Mouse (Mus musculus): ENCODE data around the gene Grk4. TPM values are rescaled to one million over a fixed set of nuclear protein-coding genes. Genes with fewer than 3 reads are reported as not detected.

The Grk4 gene
- 2.2 TPM in 2 replicates for polyA plus RNA-seq (2014; fragmentation: Nextera tagmentation; extraction: Ambion mirVana)

- peak; percentile 100 for ATAC-seq (ENCODE audit: low FRiP score)
- peak within 1 kb of the TSS; percentile 59 for H3K9ac ChIP-seq (ENCODE audit: low read depth, low read length)
- H3K9me3 ChIP-seq (ENCODE audit: control insufficient read depth, low read length), result no peaks in the 10 kb centered on the region
- H3K27me3 ChIP-seq (ENCODE audit: control insufficient read depth, insufficient read depth, low read length), result no peaks in the 10 kb centered on the region
- peak within 1 kb of the TSS; percentile 67 for H3K4me2 ChIP-seq (replicated peaks; ENCODE audit: low read depth, low read length)
- peak; percentile 99 for DNase-seq (ENCODE audit: low spot score)
- under 1% methylated on average over 60 of the region's 60 CpGs for WGBS
- H3K36me3 ChIP-seq (ENCODE audit: control insufficient read depth, insufficient read depth, low read length), result peaks cover 2% of the 10 kb centered on the region; the same call in 1 of the 2 replicates
- peak within 1 kb of the TSS; percentile 48 for H3K4me3 ChIP-seq (ENCODE audit: low read depth, low read length)
- peak within 1 kb of the TSS; percentile 83 for H3K27ac ChIP-seq (ENCODE audit: low read depth, low read length)
- H3K4me1 ChIP-seq (replicated peaks; ENCODE audit: control insufficient read depth, insufficient read depth, low read length), result no peaks in the 10 kb centered on the region
Observed at GRCm38 (mm10) chr5:34659686-34660590, at the start of gene Grk4, which contains the start of gene Nop14. Gene Grk4, plus strand, starts transcription at chr5:34660379. Gene Nop14, minus strand, starts transcription at chr5:34660148.

- no peaks in the 10 kb centered on the region for H3K27me3 ChIP-seq (ENCODE audit: control insufficient read depth, insufficient read depth, low read length)
- H3K4me3 ChIP-seq (ENCODE audit: low read depth, low read length), result no peak overlapping the region
- H3K36me3 ChIP-seq (ENCODE audit: control insufficient read depth, insufficient read depth, low read length), result peaks cover 7% of the 10 kb centered on the region
- WGBS, result 93% methylated on average over 2 of the region's 2 CpGs
- H3K4me2 ChIP-seq (replicated peaks; ENCODE audit: low read depth, low read length), result no peak overlapping the region
- H3K27ac ChIP-seq (ENCODE audit: low read depth, low read length), result no peak overlapping the region
- no peaks in the 10 kb centered on the region for H3K4me1 ChIP-seq (replicated peaks; ENCODE audit: control insufficient read depth, insufficient read depth, low read length)
- no peak for ATAC-seq (ENCODE audit: low FRiP score)
- no peak overlapping the region for H3K9ac ChIP-seq (ENCODE audit: low read depth, low read length)
- no peaks in the 10 kb centered on the region for H3K9me3 ChIP-seq (ENCODE audit: control insufficient read depth, low read length)
- DNase-seq (ENCODE audit: low spot score), result no peak
Observed at GRCm38 (mm10) chr5:34632996-34633395, 27.2 kb upstream of the Grk4 start.

DNA sequence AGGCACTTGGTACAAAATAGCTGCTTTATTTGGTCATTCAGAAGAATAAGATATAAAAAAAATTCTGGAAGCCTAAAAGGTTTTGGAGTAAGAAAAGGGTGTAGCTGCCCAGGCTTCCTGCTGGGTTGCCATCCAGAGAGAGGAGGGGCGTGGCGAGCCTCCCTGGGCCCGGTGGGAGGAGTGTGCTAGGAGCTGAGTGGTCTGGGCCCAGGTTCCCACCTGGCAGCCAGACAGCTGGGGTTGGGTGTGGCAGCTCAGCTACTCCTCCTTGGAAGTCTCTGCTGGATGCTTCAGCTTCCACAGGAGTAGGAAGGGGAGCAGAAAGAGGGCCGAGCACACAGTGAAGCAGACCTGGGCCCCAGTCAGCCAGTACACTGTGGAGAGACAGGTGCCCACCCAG, 26.5 kb upstream of the Grk4 start:
- Histone ChIP-seq H3K27me3 (ENCODE audit: control insufficient read depth, insufficient read depth, low read length) (no peaks in the 10 kb centered on the region), H3K36me3 (ENCODE audit: control insufficient read depth, insufficient read depth, low read length) (peaks cover 9% of the 10 kb centered on the region; the same call in 1 of the 2 replicates), H3K27ac (ENCODE audit: low read depth, low read length) (no peak overlapping the region), H3K4me1 (replicated peaks; ENCODE audit: control insufficient read depth, insufficient read depth, low read length) (no peaks in the 10 kb centered on the region), H3K4me3 (ENCODE audit: low read depth, low read length) (no peak overlapping the region), H3K4me2 (replicated peaks; ENCODE audit: low read depth, low read length) (no peak overlapping the region), H3K9me3 (ENCODE audit: control insufficient read depth, low read length) (no peaks in the 10 kb centered on the region), H3K9ac (ENCODE audit: low read depth, low read length) (no peak overlapping the region)
- DNase-seq (ENCODE audit: low spot score) (no peak), ATAC-seq (ENCODE audit: low FRiP score) (no peak)
- WGBS, result 68% methylated on average over 4 of the region's 4 CpGs

DNA sequence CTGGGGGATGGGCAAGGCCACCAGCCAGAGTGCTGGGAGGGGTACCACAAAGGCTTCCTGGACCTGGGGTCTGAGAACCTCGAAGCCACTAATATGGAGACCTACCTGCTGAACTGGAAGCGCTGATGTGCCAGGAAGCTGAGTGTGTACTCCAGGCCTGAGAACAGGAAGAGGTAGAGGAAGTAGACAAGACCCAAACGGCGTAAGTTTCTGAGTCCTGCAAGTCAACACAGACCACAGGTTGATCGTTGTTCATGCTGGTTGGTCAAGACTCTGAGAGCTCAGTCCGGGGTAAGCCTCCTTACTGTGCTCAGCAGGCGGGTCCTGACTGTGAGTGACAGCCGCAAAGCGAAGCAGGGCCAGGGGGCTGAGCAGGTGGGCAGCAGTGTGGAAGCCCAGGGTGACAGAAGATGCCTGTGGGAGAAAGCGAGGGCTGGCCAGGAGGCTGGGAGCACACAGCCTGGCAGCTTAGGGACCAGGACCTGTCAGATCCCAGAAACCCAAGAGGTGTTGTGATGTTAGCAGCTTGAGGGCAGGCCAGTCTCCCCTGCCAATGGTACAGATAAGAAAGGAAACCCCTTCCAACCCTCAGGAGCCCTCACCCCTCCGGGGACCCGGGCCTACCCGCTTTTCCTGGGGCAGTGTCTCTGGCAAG, 25.3 kb upstream of the Grk4 start:
- WGBS, result 94% methylated on average over 13 of the region's 13 CpGs
- no peak for DNase-seq (ENCODE audit: low spot score)
- no peak for ATAC-seq (ENCODE audit: low FRiP score)

GRCm38 (mm10) chr5:34635665-34636192, 24.4 kb upstream of the Grk4 start:
- H3K9ac ChIP-seq (ENCODE audit: low read depth, low read length), result no peak overlapping the region; the same call in 1 of the 2 replicates
- peaks cover 9% of the 10 kb centered on the region; the same call in 1 of the 2 replicates for H3K36me3 ChIP-seq (ENCODE audit: control insufficient read depth, insufficient read depth, low read length)
- DNase-seq (ENCODE audit: low spot score) (peak; percentile 5), ATAC-seq (ENCODE audit: low FRiP score) (no peak)
- H3K4me2 ChIP-seq (replicated peaks; ENCODE audit: low read depth, low read length), result peak overlapping the region; percentile 94
- H3K27ac ChIP-seq (ENCODE audit: low read depth, low read length), result no peak overlapping the region
- H3K4me3 ChIP-seq (ENCODE audit: low read depth, low read length), result no peak overlapping the region
- no peaks in the 10 kb centered on the region for H3K27me3 ChIP-seq (ENCODE audit: control insufficient read depth, insufficient read depth, low read length)
- H3K9me3 ChIP-seq (ENCODE audit: control insufficient read depth, low read length), result no peaks in the 10 kb centered on the region
- H3K4me1 ChIP-seq (replicated peaks; ENCODE audit: control insufficient read depth, insufficient read depth, low read length), result no peaks in the 10 kb centered on the region
- 64% methylated on average over 10 of the region's 10 CpGs for WGBS

More for the DNA sequence above, 25.3 kb upstream of the Grk4 start:
- H3K4me3 ChIP-seq (ENCODE audit: low read depth, low read length), result no peak overlapping the region
- peaks cover 7% of the 10 kb centered on the region; the same call in 1 of the 2 replicates for H3K36me3 ChIP-seq (ENCODE audit: control insufficient read depth, insufficient read depth, low read length)
- H3K27ac ChIP-seq (ENCODE audit: low read depth, low read length), result no peak overlapping the region
- no peaks in the 10 kb centered on the region for H3K4me1 ChIP-seq (replicated peaks; ENCODE audit: control insufficient read depth, insufficient read depth, low read length)
- no peak overlapping the region for H3K4me2 ChIP-seq (replicated peaks; ENCODE audit: low read depth, low read length)
- H3K9ac ChIP-seq (ENCODE audit: low read depth, low read length), result no peak overlapping the region
- H3K9me3 ChIP-seq (ENCODE audit: control insufficient read depth, low read length), result no peaks in the 10 kb centered on the region
- no peaks in the 10 kb centered on the region for H3K27me3 ChIP-seq (ENCODE audit: control insufficient read depth, insufficient read depth, low read length)

DNA sequence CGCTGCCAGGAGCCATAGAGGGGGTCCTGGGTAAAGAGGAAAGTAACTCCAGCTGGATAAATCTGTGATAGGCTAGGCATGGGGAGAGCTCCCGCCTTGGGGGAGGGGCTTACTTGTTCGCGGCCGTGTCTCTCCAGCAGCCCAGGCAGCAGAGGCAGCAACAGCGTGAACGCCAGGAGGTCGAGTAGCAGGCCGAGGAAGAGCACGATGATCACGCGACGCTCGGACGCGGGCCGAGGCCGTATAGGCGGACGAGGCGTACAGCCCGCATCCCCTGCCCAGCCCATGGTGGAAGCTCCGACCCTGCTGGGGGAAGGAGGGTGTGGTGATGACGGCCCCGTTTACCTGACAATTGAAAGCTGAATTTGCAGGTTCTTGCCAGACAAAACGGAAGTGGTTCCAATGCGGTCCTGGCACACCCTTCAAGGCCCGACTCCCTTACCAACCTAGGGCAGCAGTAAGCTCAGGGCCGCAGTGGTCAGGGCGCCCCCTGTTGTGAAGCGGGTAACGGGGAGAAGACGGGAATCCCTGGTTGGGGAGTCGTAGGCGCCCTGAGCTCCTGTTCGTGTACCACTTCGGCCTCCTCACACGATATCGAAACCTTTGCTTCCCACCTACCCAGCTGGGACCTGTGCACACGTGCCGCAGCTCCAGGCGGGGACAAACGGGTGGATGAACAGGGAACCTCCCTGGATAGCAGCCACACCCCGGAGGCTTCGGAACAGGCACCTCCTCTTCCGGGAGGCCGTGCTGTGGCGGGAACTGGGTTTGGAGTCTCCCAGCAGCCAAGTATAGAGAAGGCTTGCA, 23.5 kb upstream of the Grk4 start, which contains the start of gene Mfsd10:
Gene Mfsd10, minus strand, starts transcription at position 732 of the 807 bp plus-strand sequence.
- ATAC-seq (ENCODE audit: low FRiP score) (peak; percentile 91), DNase-seq (ENCODE audit: low spot score) (peak; percentile 82)
- Histone ChIP-seq H3K9me3 (ENCODE audit: control insufficient read depth, low read length) (no peaks in the 10 kb centered on the region), H3K27ac (ENCODE audit: low read depth, low read length) (peak within 1 kb of the TSS; percentile 58; the same call in 1 of the 2 replicates), H3K27me3 (ENCODE audit: control insufficient read depth, insufficient read depth, low read length) (no peaks in the 10 kb centered on the region), H3K9ac (ENCODE audit: low read depth, low read length) (peak within 1 kb of the TSS; percentile 73), H3K36me3 (ENCODE audit: control insufficient read depth, insufficient read depth, low read length) (peaks cover 5% of the 10 kb centered on the region; the same call in 1 of the 2 replicates), H3K4me3 (ENCODE audit: low read depth, low read length) (peak within 1 kb of the TSS; percentile 56), H3K4me2 (replicated peaks; ENCODE audit: low read depth, low read length) (peak within 1 kb of the TSS; percentile 94), H3K4me1 (replicated peaks; ENCODE audit: control insufficient read depth, insufficient read depth, low read length) (no peaks in the 10 kb centered on the region)
- WGBS, result under 1% methylated on average over 48 of the region's 48 CpGs

DNA sequence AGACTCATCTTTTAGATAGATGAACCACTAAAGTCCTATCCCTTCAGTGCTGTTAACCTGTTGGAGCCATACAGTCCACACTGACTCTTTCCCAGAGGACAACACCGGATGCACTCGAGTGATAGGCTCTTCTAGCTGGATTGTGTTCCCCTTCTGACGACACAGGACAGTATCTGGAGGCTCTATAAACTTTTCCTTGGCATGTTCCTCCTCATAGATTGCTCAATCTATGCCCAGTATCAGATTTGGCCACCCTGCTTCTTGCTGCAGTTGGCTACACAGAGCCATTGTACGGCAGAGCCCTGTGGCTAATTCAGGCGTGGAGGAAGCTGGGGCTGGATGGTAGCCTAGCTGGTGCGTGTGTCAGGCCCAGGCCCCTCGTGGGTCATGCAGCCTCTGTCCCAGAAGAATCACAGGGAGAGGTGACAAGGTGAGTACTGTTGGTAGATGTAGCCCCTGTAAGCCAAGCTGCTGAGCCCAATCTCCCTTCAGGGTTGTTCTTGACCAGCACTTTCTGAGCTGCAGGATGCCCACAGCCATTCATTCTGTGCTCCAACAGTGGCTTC, 22.5 kb upstream of the Grk4 start:
- Histone ChIP-seq H3K27ac (ENCODE audit: low read depth, low read length) (no peak overlapping the region), H3K36me3 (ENCODE audit: control insufficient read depth, insufficient read depth, low read length) (peaks cover 5% of the 10 kb centered on the region; the same call in 1 of the 2 replicates), H3K9ac (ENCODE audit: low read depth, low read length) (no peak overlapping the region), H3K9me3 (ENCODE audit: control insufficient read depth, low read length) (no peaks in the 10 kb centered on the region), H3K4me1 (replicated peaks; ENCODE audit: control insufficient read depth, insufficient read depth, low read length) (no peaks in the 10 kb centered on the region), H3K4me3 (ENCODE audit: low read depth, low read length) (no peak overlapping the region), H3K4me2 (replicated peaks; ENCODE audit: low read depth, low read length) (no peak overlapping the region), H3K27me3 (ENCODE audit: control insufficient read depth, insufficient read depth, low read length) (no peaks in the 10 kb centered on the region)
- DNase-seq (ENCODE audit: low spot score) (no peak), ATAC-seq (ENCODE audit: low FRiP score) (no peak)
- WGBS, result 84% methylated on average over 7 of the region's 7 CpGs

DNA sequence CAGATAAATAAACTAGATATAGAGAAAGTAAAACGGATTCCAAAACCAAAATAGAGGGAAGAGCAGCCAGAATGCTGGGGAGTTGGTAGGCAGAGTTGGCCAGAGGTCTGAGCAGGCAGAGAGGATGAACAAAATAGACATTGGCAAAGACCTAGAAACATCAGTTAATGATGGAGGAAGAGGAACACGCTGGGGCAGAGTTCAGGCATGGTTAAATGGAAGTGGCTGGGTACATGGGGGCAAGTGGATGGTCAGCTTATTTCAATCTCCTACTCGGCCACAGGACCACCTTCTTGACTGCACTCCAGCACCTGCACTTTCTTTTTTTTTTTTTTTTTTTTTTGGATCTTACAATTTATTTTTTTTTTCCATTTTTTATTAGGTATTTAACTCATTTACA, 18.2 kb upstream of the Grk4 start:
- WGBS, result 92% methylated on average over 3 of the region's 3 CpGs
- DNase-seq (ENCODE audit: low spot score), result no peak
- Histone ChIP-seq H3K27ac (ENCODE audit: low read depth, low read length) (no peak overlapping the region), H3K36me3 (ENCODE audit: control insufficient read depth, insufficient read depth, low read length) (peaks cover 7% of the 10 kb centered on the region), H3K9me3 (ENCODE audit: control insufficient read depth, low read length) (no peaks in the 10 kb centered on the region), H3K4me1 (replicated peaks; ENCODE audit: control insufficient read depth, insufficient read depth, low read length) (no peaks in the 10 kb centered on the region), H3K27me3 (ENCODE audit: control insufficient read depth, insufficient read depth, low read length) (no peaks in the 10 kb centered on the region), H3K4me3 (ENCODE audit: low read depth, low read length) (no peak overlapping the region), H3K9ac (ENCODE audit: low read depth, low read length) (no peak overlapping the region), H3K4me2 (replicated peaks; ENCODE audit: low read depth, low read length) (no peak overlapping the region)
- ATAC-seq (ENCODE audit: low FRiP score), result no peak
